Mouse (Mus musculus) ovary, postnatal 36 days (tissue): ENCODE data around the gene Wwox.

ENCODE experiments used
- DNase-seq: peaks from one replicate; pipeline ENCODE4 v3.0.0; 2022; ENCODE audit warnings: low spot score, mixed read lengths

Wwox gene

GRCm38 (mm10) chr8:115226781-115227583, 787.5 kb downstream of the Wwox start:
- no peak for DNase-seq

GRCm38 (mm10) chr8:115228903-115229302, 789.4 kb downstream of the Wwox start:
- DNase-seq: no peak

- no peak for DNase-seq
These were observed 794.6 kb downstream of the Wwox start for GRCm38 (mm10) chr8:115234068-115234467.

- DNase-seq: no peak
These were observed 798.1 kb downstream of the Wwox start for GRCm38 (mm10) chr8:115237596-115237995.

- DNase-seq: no peak
These were observed 804.1 kb downstream of the Wwox start for GRCm38 (mm10) chr8:115243465-115244027.

- DNase-seq: peak; percentile 43
These were observed 810.4 kb downstream of the Wwox start for GRCm38 (mm10) chr8:115249688-115250366.

GRCm38 (mm10) chr8:115255550-115255949, 816.1 kb downstream of the Wwox start:
- DNase-seq: no peak

GRCm38 (mm10) chr8:115257417-115257816, 818.0 kb downstream of the Wwox start:
- DNase-seq: no peak

GRCm38 (mm10) chr8:115259806-115260205, 820.4 kb downstream of the Wwox start:
- DNase-seq: no peak

GRCm38 (mm10) chr8:115267196-115267595, 827.7 kb downstream of the Wwox start:
- no peak for DNase-seq

GRCm38 (mm10) chr8:115269601-115270000, 830.1 kb downstream of the Wwox start:
- DNase-seq: no peak

- no peak for DNase-seq
These were observed 834.5 kb downstream of the Wwox start for GRCm38 (mm10) chr8:115273976-115274375.

GRCm38 (mm10) chr8:115276281-115276680, 836.8 kb downstream of the Wwox start:
- DNase-seq: no peak

GRCm38 (mm10) chr8:115278291-115278690, 838.8 kb downstream of the Wwox start:
- DNase-seq: no peak

GRCm38 (mm10) chr8:115290224-115290623, 850.8 kb downstream of the Wwox start:
- no peak for DNase-seq

- DNase-seq: no peak
These were observed 857.3 kb downstream of the Wwox start for GRCm38 (mm10) chr8:115296760-115297159.

GRCm38 (mm10) chr8:115302484-115302883, 863.0 kb downstream of the Wwox start:
- DNase-seq: no peak

GRCm38 (mm10) chr8:115307412-115307811, 868.0 kb downstream of the Wwox start:
- no peak for DNase-seq

- DNase-seq: no peak
These were observed 871.5 kb downstream of the Wwox start for GRCm38 (mm10) chr8:115311003-115311402.

GRCm38 (mm10) chr8:115312371-115312770, 872.9 kb downstream of the Wwox start:
- no peak for DNase-seq

GRCm38 (mm10) chr8:115322501-115322900, 883.0 kb downstream of the Wwox start:
- DNase-seq: no peak

GRCm38 (mm10) chr8:115330671-115331070, 891.2 kb downstream of the Wwox start:
- no peak for DNase-seq

- DNase-seq: no peak
These were observed 894.5 kb downstream of the Wwox start for GRCm38 (mm10) chr8:115333972-115334371.
